7 mouse cellular contexts compared by ENCODE assay signal in the genomic region with DNA sequence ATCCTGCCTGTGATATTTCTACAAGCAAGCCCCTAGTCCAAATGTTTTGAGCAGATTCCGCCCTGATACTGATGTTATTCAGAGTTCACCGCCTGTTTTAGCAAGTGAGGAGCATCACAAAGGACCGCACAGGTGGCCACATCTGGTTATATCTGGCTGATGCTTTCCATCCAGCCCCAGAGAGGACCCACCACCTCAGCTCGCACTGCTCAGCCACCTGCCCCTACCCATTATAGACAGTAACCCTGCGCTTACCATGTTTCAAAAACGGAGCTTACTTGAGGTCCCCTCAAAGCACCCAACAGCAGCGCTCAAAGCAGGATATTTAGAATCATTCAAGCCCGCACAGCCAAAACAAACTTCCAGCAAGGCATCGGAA.
DNase-seq lines count a peak whose midpoint lies in the region; ATAC-seq and TF ChIP-seq lines count a peak whose summit lies in the region.
"Not testable (repeated sequence)": the region's sequence is repeated elsewhere in the genome, so short reads cannot be mapped to it uniquely, and the experiment has no call there.

No protein-coding gene starts in this region.

- H3K9me3 ChIP-seq in heart, embryonic 14.5 days (ENCODE audit: control insufficient read depth, low read length); intestine, postnatal 0 days (ENCODE audit: control insufficient read depth); megakaryocyte, embryonic 14.5 days: not testable (repeated sequence)

- not testable (repeated sequence) for H3K36me3 ChIP-seq in heart, embryonic 14.5 days (ENCODE audit: control insufficient read depth, insufficient read depth, low read length); intestine, postnatal 0 days (ENCODE audit: control insufficient read depth, insufficient read depth); liver, adult 2 months (ENCODE audit: control insufficient read depth, insufficient read depth, low read length)
- H3K36me3 ChIP-seq in megakaryocyte, embryonic 14.5 days (replicated peaks; ENCODE audit: low read length): peaks cover 16% of the 10 kb centered on the region

- TF ChIP-seq POLR2A in bone marrow macrophage, adult 2 months (IDR thresholded peaks at IDR 0.05; ENCODE audit: borderline replicate concordance, low read depth, low read length); liver, adult 2 months (IDR thresholded peaks at IDR 0.05; ENCODE audit: extremely low read depth, insufficient read depth, low read length); olfactory bulb, adult 2 months (IDR thresholded peaks at IDR 0.05; ENCODE audit: insufficient read depth, low read depth, low read length): not testable (repeated sequence)

- peak; percentile 22; the same call in 1 of the 2 replicates for ATAC-seq in erythroid progenitor cell, adult 5-6 weeks (replicated peaks; ENCODE audit: low FRiP score, poor library complexity, severe bottlenecking)
- peak; percentile 16; the same call in 1 of the 2 replicates for ATAC-seq in heart, embryonic 14.5 days (ENCODE audit: insufficient number of reproducible peaks, insufficient read depth, low FRiP score, low read depth)
- ATAC-seq in intestine, postnatal 0 days: not testable (repeated sequence)

- H3K4me1 ChIP-seq in bone marrow macrophage, adult 2 months (ENCODE audit: control insufficient read depth, insufficient read depth, low read length); heart, embryonic 14.5 days (ENCODE audit: control insufficient read depth in 2 of 2, insufficient read depth in 2 of 2, low read length in 2 of 2); intestine, postnatal 0 days (replicated peaks; ENCODE audit: control insufficient read depth, insufficient read depth, low read length); liver, adult 2 months (ENCODE audit: control insufficient read depth, insufficient read depth, low read length); olfactory bulb, adult 2 months (ENCODE audit: control insufficient read depth, insufficient read depth, low read length): not testable (repeated sequence)
- H3K4me1 ChIP-seq in megakaryocyte, embryonic 14.5 days: peaks cover 13% of the 10 kb centered on the region

- 6% methylated on average over 9 of the region's 9 CpGs for WGBS in heart, embryonic 14.5 days
- 4% methylated on average over 9 of the region's 9 CpGs for WGBS in intestine, postnatal 0 days
- WGBS in liver, adult 2 months: 3% methylated on average over 9 of the region's 9 CpGs
- 4% methylated on average over 9 of the region's 9 CpGs for WGBS in olfactory bulb, adult 2 months

- not testable (repeated sequence) for H3K79me2 ChIP-seq in liver, adult 2 months (ENCODE audit: control insufficient read depth, insufficient read depth, low read length)

- peak overlapping the region; percentile 80 for H3K9ac ChIP-seq in heart, embryonic 14.5 days (ENCODE audit: low read length)
- H3K9ac ChIP-seq in intestine, postnatal 0 days (ENCODE audit: low read depth, low read length): peak overlapping the region; percentile 27; the same call in 1 of the 2 replicates
- peak overlapping the region; percentile 60 for H3K9ac ChIP-seq in liver, adult 2 months (ENCODE audit: low read depth, low read length)

- not testable (repeated sequence) for TF ChIP-seq CTCF in bone marrow macrophage, adult 2 months (IDR thresholded peaks at IDR 0.05; ENCODE audit: low read depth, low read length); intestine, postnatal 0 days (IDR thresholded peaks at IDR 0.05; ENCODE audit: low read depth); liver, adult 2 months (IDR thresholded peaks at IDR 0.05; ENCODE audit: low read depth, low read length); olfactory bulb, adult 2 months (IDR thresholded peaks at IDR 0.05; ENCODE audit: insufficient read depth, low read depth, low read length)

- DNase-seq in liver, adult 2 months (ENCODE audit: extremely low read depth, low read depth, low spot score): not testable (repeated sequence)

- not testable (repeated sequence) for H3K27me3 ChIP-seq in heart, embryonic 14.5 days (ENCODE audit: control insufficient read depth, insufficient read depth, low read length); intestine, postnatal 0 days (replicated peaks; ENCODE audit: control insufficient read depth, insufficient read depth, low read length); liver, adult 2 months (ENCODE audit: control insufficient read depth, insufficient read depth, low read length); megakaryocyte, embryonic 14.5 days (replicated peaks)

- peak overlapping the region; percentile 83 for H3K4me2 ChIP-seq in heart, embryonic 14.5 days (ENCODE audit: low read length)
- peak overlapping the region; percentile 82 for H3K4me2 ChIP-seq in intestine, postnatal 0 days (replicated peaks; ENCODE audit: low read depth)

- H3K27ac ChIP-seq in bone marrow macrophage, adult 2 months (ENCODE audit: insufficient read depth, low read depth, low read length): peak overlapping the region; percentile 28
- H3K27ac ChIP-seq in heart, embryonic 14.5 days (replicated peaks in 1 of 2; ENCODE audit: control insufficient read depth in 1 of 2, insufficient read depth in 1 of 2, low read depth in 2 of 2, low read length in 2 of 2): peak overlapping the region; percentile 84 to 87
- H3K27ac ChIP-seq in intestine, postnatal 0 days (ENCODE audit: low read depth, low read length): peak overlapping the region; percentile 74
- peak overlapping the region; percentile 14 for H3K27ac ChIP-seq in liver, adult 2 months (replicated peaks; ENCODE audit: insufficient read depth, low read depth, low read length)
- not testable (repeated sequence) for H3K27ac ChIP-seq in olfactory bulb, adult 2 months (ENCODE audit: insufficient read depth, low read depth, low read length)

- H3K4me3 ChIP-seq in bone marrow macrophage, adult 2 months (ENCODE audit: insufficient read depth, low read length): peak overlapping the region; percentile 70
- H3K4me3 ChIP-seq in heart, embryonic 14.5 days (ENCODE audit: control insufficient read depth in 1 of 2, insufficient read depth in 1 of 2, low read depth in 1 of 2, low read length in 2 of 2): peak overlapping the region; percentile 72 to 76
- peak overlapping the region; percentile 44 for H3K4me3 ChIP-seq in intestine, postnatal 0 days (ENCODE audit: low read depth, low read length)
- H3K4me3 ChIP-seq in liver, adult 2 months (ENCODE audit: insufficient read depth, low read depth, low read length): peak overlapping the region; percentile 72
- H3K4me3 ChIP-seq in megakaryocyte, embryonic 14.5 days (replicated peaks): peak overlapping the region; percentile 92
- peak overlapping the region; percentile 65 for H3K4me3 ChIP-seq in olfactory bulb, adult 2 months (ENCODE audit: insufficient read depth, low read depth, low read length)

Comparison
In these comparisons a context has a peak if more than half of its experiments do, and no peak if none do; other contexts are left out.
1. H3K9ac ChIP-seq: peak in every context shown above with its lines; median percentile 80 in heart, embryonic 14.5 days; 60 in liver, adult 2 months; 27 in intestine, postnatal 0 days.